Mouse (Mus musculus): ENCODE measurements at regions not wholly inside any gene's neighbourhood (a gene's known extent, or its start where the extent isn't known, plus 50 kb on each side); places are given as distances from the start of the nearest gene placed in this dataset.

DNA sequence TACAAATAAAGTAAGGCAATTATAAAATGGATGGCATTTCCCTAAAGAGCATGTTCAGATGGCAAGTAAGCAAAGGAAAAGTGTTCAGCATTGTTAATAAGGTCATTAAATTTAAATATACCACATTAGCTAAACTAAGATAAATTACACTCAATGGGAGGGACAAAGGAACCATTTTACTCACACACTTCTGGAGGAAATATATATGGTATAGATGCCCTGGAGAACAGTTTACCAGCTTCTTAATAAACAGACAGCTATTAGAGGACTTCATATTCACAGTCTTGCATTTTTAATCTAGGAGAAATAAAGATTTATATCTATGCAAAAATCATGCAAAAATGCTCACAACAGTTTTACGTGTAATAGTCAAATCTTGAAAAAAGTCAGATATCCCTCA is 183.8 kb downstream of the Dthd1 start:
- WGBS = 75% methylated on average over 1 of the region's 1 CpGs
- Histone ChIP-seq H3K27me3 (no peaks in the 10 kb centered on the region), H3K27ac (replicated peaks) (no peak overlapping the region), H3K4me1 (replicated peaks) (no peaks in the 10 kb centered on the region), H3K9me3 (no peaks in the 10 kb centered on the region), H3K9ac (no peak overlapping the region), H3K4me3 (no peak overlapping the region), H3K36me3 (no peaks in the 10 kb centered on the region), H3K4me2 (no peak overlapping the region)
- ATAC-seq (ENCODE audit: low read depth) = peak; percentile 56; the same call in 1 of the 2 replicates

DNA sequence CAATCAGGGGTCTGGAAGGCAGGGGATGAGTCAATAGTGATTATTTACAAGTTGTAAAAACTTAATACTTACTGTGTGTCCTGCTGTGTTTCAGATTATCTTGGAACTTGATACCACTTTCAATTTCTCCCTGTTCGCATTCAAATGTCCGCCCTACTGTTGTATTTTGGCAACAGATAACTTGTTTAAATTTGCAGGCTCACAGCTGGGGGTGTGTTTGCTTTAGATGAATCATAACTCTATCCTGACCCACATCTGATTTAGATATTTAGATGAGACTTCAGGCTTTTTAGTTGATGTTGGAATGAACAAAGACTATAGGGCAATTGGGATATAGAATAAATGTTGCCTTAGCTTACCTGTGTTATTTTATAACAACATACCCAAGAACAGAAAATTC is 220.8 kb downstream of the Dthd1 start:
- 86% methylated on average over 2 of the region's 2 CpGs for WGBS
- Histone ChIP-seq H3K4me2 (no peak overlapping the region), H3K4me3 (no peak overlapping the region), H3K27ac (replicated peaks) (no peak overlapping the region), H3K9me3 (no peaks in the 10 kb centered on the region), H3K4me1 (replicated peaks) (no peaks in the 10 kb centered on the region), H3K9ac (no peak overlapping the region), H3K36me3 (no peaks in the 10 kb centered on the region), H3K27me3 (no peaks in the 10 kb centered on the region)
- ATAC-seq (ENCODE audit: low read depth) = no peak

DNA sequence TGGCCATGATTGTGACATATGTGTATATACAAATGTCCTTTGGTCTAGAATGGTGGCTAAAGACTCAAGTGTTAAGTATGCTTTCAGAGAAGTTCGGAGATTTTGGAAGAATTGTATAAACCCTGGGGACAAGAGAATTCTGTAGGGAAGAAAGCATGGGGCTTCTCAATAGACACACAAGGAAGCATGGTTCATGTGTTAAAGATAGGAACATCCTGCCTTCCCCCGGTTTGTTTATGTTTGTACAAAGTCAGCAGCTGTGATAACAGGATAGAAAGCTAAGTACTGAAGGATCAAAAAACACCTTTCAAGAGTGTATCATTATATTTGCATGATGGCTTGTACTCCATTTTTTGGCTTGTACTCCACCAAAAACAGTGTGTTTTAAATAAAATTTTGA is 232.1 kb downstream of the Dthd1 start:
- no peak overlapping the region for H3K27ac ChIP-seq (replicated peaks)
- H3K36me3 ChIP-seq = no peaks in the 10 kb centered on the region
- ATAC-seq (ENCODE audit: low read depth) = no peak
- H3K9ac ChIP-seq = no peak overlapping the region
- no peaks in the 10 kb centered on the region for H3K27me3 ChIP-seq
- H3K4me2 ChIP-seq = no peak overlapping the region
- no peak overlapping the region for H3K4me3 ChIP-seq
- no peaks in the 10 kb centered on the region for H3K4me1 ChIP-seq (replicated peaks)
- H3K9me3 ChIP-seq = no peaks in the 10 kb centered on the region; the same call in 1 of the 2 replicates
- WGBS = 87% methylated on average over 2 of the region's 2 CpGs

DNA sequence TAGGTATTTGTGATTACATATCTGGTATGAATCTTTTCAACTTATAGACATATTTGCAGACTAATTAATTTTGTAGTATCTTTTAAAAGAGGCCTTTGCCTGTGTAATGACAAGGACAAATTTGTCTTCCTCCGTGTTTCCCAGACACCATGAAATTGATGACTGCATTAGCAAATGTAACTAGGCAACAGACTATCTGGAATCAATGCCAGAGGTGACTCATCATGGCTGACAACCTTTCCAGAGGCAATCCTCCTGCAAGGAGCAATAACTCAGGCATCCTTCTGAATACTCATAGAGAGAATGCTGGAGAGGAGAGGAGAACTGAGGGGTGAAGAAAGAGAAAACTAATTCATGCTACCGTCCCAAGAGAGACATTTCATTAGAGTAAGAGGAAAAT is 249.7 kb downstream of the Dthd1 start:
- no peak overlapping the region for H3K9ac ChIP-seq
- no peak for ATAC-seq (ENCODE audit: low read depth)
- WGBS = 37% methylated on average over 2 of the region's 2 CpGs

DNA sequence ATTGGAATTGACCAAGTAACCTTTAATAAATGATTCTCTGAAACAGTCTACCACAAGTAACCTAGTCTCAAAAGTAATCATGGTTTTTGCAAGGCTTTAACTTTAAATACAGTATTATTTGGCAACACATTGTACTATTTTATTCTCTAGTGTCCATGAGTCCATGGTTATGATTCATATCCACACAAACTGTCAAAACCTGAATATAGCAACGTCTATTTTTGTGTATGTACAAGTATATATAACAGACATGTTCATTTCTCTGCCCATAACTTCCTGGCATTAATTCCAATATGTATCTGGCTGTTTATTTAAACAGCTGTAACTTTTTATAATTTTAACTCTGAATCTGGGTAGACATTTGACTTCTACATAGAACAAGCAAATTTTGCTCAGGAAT is 253.2 kb downstream of the Dthd1 start:
- no peak overlapping the region for H3K4me2 ChIP-seq
- H3K4me1 ChIP-seq (replicated peaks) = no peaks in the 10 kb centered on the region
- ATAC-seq (ENCODE audit: low read depth) = no peak
- no peak overlapping the region for H3K4me3 ChIP-seq
- no peak overlapping the region for H3K27ac ChIP-seq (replicated peaks)
- no peak overlapping the region for H3K9ac ChIP-seq
- H3K27me3 ChIP-seq = no peaks in the 10 kb centered on the region
- WGBS = 39% methylated on average over 1 of the region's 1 CpGs
- H3K36me3 ChIP-seq = no peaks in the 10 kb centered on the region
- no peaks in the 10 kb centered on the region for H3K9me3 ChIP-seq

More for the DNA sequence above, 249.7 kb downstream of the Dthd1 start:
- Histone ChIP-seq H3K27ac (replicated peaks) (no peak overlapping the region), H3K36me3 (no peaks in the 10 kb centered on the region), H3K27me3 (no peaks in the 10 kb centered on the region), H3K9me3 (no peaks in the 10 kb centered on the region), H3K4me3 (no peak overlapping the region), H3K4me1 (replicated peaks) (no peaks in the 10 kb centered on the region), H3K4me2 (no peak overlapping the region)

DNA sequence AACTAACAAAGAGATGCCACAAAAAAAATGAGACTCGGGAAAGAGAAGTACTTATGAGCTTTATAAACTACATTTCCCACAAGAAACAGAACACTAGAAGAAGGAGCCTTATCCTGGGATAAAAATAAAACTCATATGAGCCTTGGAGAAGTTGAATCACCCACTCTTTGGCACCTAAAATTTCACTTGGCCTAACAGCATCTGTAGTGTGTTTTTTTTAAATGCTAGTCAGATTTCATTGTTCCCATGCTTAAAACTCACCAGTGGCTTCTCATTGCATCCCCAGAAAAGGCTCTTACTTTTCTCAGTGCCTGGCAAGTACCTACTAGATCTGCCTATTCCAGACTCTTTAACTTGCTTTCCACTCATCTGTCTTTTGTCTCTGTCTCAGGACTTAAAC is 284.5 kb downstream of the Dthd1 start:
- H3K36me3 ChIP-seq = no peaks in the 10 kb centered on the region
- no peak overlapping the region for H3K9ac ChIP-seq
- no peak overlapping the region for H3K27ac ChIP-seq (replicated peaks)
- no peak overlapping the region for H3K4me3 ChIP-seq
- no peak for ATAC-seq (ENCODE audit: low read depth)
- 67% methylated on average over 1 of the region's 1 CpGs for WGBS
- H3K27me3 ChIP-seq = no peaks in the 10 kb centered on the region
- H3K4me2 ChIP-seq = no peak overlapping the region
- H3K4me1 ChIP-seq (replicated peaks) = no peaks in the 10 kb centered on the region
- H3K9me3 ChIP-seq = no peaks in the 10 kb centered on the region

DNA sequence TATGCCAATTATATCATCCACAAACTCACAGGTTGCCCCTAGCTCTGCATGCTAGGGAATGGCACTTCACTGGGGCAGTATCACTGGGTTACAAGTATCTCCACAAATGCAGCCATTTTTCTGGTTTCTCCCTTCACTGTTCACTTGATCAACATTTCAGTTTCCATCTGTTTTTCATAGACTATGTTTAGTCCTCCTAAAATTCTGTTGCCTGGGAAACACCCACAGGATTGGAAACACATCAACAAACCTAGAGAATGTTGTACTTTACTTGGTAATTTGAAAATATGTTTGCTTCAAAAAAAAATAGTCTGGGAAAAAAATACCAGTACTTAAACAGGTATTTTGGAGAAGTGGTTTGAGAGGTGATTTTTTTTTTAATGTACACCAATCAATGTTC is 318.9 kb downstream of the Dthd1 start:
- H3K4me1 ChIP-seq (replicated peaks) = no peaks in the 10 kb centered on the region
- H3K27me3 ChIP-seq = no peaks in the 10 kb centered on the region
- no peak for ATAC-seq (ENCODE audit: low read depth)
- no peak overlapping the region for H3K4me3 ChIP-seq
- H3K9ac ChIP-seq = no peak overlapping the region
- no peaks in the 10 kb centered on the region for H3K9me3 ChIP-seq
- H3K4me2 ChIP-seq = no peak overlapping the region
- no peaks in the 10 kb centered on the region for H3K36me3 ChIP-seq
- H3K27ac ChIP-seq (replicated peaks) = no peak overlapping the region

DNA sequence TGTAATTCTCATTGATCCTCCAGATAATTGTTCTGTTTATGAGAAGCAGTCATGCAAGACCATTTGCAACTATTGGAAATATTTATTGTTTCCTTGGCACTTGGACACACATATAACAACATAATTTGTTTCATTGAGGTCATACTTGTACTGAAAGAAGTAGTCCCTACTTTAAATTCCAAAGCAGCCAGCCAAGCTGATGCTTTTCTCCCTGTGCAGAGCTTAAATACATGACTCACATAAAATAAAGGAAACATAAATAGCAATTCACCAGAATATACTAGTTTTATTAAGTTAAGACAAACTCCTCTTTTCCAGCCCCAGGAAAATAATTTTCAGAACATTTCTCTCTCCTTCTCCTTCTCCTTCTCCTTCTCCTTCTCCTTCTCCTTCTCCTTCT is 324.3 kb downstream of the Dthd1 start:
- Histone ChIP-seq H3K36me3 (no peaks in the 10 kb centered on the region), H3K9me3 (no peaks in the 10 kb centered on the region), H3K4me3 (no peak overlapping the region)

DNA sequence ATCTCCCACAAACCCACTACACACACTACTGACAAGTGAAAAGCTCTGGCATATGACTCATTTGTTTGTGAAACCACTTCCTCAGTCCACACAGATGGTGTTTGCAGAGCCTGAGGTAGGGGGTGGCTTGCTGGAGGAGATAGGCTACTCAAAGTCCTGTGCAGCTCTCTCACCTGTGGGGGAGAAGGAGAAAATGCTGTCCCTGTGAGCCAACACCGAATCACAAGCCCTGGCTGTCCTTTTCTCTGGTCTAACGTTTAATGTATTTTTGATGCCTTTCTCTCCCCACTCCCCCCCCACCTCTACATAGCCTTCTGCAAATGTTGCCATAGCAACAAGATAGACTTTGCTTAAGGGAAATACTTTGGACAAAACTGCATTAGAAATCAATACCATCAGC is 356.1 kb downstream of the Dthd1 start:
- WGBS = 49% methylated on average over 2 of the region's 2 CpGs
- H3K9me3 ChIP-seq = no peaks in the 10 kb centered on the region
- no peaks in the 10 kb centered on the region for H3K27me3 ChIP-seq
- H3K4me3 ChIP-seq = no peak overlapping the region
- H3K9ac ChIP-seq = no peak overlapping the region
- no peak overlapping the region for H3K27ac ChIP-seq (replicated peaks)
- no peaks in the 10 kb centered on the region for H3K36me3 ChIP-seq
- H3K4me1 ChIP-seq (replicated peaks) = no peaks in the 10 kb centered on the region
- ATAC-seq (ENCODE audit: low read depth) = no peak
- no peak overlapping the region for H3K4me2 ChIP-seq

More for the DNA sequence above, 324.3 kb downstream of the Dthd1 start:
- Histone ChIP-seq H3K9ac (no peak overlapping the region), H3K27ac (replicated peaks) (no peak overlapping the region), H3K27me3 (no peaks in the 10 kb centered on the region), H3K4me1 (replicated peaks) (no peaks in the 10 kb centered on the region), H3K4me2 (no peak overlapping the region)
- ATAC-seq (ENCODE audit: low read depth) = no peak

DNA sequence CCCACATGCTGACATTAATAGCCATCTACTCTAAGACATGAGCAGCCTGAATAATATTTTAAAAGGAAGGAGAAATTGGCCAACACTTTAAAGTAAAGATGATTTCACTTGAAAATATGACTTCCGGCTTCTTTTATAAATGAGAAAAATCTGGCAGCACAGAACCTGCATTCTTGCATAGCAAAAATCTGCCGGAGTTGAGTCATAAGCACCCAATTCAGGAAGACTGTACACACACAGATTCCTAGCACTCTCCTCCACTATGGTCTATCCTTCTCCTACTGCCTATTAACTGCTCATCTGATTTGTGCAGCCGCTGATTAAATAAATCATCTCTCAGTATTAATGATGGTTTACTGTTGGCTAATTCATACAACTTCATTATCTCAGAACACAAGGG is 356.9 kb downstream of the Dthd1 start:
- H3K36me3 ChIP-seq = no peaks in the 10 kb centered on the region
- WGBS = 94% methylated on average over 3 of the region's 3 CpGs
- H3K4me3 ChIP-seq = no peak overlapping the region

DNA sequence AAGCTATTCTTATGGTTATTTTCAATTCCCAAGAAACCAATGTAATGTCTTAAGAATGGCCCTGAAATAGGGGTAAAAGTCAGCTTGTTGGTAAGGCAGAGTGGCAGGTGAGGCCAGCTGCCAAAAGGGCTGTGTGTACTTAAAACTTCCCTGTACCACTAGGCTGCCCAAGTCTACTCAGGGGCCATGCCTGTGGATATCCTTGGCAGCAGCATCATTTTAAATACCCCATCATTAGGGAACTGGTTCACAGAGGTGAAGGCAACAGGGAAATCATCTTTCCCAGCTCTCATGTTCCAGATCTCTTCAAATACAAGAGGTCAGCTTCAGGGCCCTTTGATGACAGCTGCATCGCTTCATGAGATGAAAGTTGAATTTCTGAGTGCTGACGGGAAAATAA is 399.8 kb downstream of the Dthd1 start:
- no peak overlapping the region for H3K9ac ChIP-seq
- H3K4me3 ChIP-seq = no peak overlapping the region
- H3K27ac ChIP-seq (replicated peaks) = no peak overlapping the region
- H3K36me3 ChIP-seq = no peaks in the 10 kb centered on the region
- WGBS = 76% methylated on average over 2 of the region's 2 CpGs
- H3K27me3 ChIP-seq = no peaks in the 10 kb centered on the region
- no peaks in the 10 kb centered on the region for H3K9me3 ChIP-seq
- H3K4me1 ChIP-seq (replicated peaks) = no peaks in the 10 kb centered on the region
- H3K4me2 ChIP-seq = no peak overlapping the region
- ATAC-seq (ENCODE audit: low read depth) = no peak

More for the DNA sequence above, 356.9 kb downstream of the Dthd1 start:
- no peak overlapping the region for H3K4me2 ChIP-seq
- no peaks in the 10 kb centered on the region for H3K9me3 ChIP-seq
- H3K27ac ChIP-seq (replicated peaks) = no peak overlapping the region
- H3K4me1 ChIP-seq (replicated peaks) = no peaks in the 10 kb centered on the region
- H3K27me3 ChIP-seq = no peaks in the 10 kb centered on the region
- no peak overlapping the region for H3K9ac ChIP-seq
- ATAC-seq (ENCODE audit: low read depth) = no peak

DNA sequence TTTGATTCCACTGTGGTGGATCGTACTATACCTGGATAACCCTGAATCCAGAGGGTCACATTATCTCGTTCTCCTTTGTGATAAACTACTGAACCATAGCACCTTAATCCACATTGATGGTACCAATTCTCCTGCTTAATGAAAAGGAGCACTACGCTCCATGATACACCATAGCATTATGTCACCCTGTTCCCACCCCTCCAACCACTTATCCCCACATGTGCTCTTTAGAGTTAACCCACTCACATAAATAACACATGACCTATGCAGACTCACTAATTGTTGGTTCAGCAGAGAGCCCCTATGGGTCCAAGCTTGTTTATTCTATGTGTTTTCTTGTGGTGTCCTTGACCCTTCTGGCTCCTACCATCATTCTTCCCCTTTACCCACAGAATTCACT is 405.8 kb downstream of the Dthd1 start:
- WGBS = 75% methylated on average over 3 of the region's 3 CpGs
- ATAC-seq (ENCODE audit: low read depth) = no peak

DNA sequence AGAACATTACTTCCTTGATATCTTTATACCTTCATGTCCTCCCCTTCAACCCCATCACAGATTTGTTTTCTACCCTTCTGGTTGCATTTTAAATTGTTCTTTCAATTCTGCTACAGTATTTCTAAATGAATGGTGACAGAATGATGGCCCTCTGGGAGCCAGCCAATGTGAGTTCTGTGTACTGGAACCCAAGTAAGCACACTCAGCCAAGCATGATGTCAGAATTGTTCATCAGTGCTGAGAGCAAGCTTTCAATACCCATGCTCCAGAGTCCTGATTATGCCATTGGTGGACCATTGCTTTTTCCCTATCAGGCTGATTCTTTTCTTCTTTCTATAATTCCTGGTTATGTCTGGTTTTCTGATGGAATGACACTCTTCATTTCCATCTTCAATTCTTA is 386.3 kb upstream of the Nwd2 start:
- H3K4me1 ChIP-seq (replicated peaks) = no peaks in the 10 kb centered on the region
- no peak overlapping the region for H3K9ac ChIP-seq
- H3K27ac ChIP-seq (replicated peaks) = no peak overlapping the region
- H3K9me3 ChIP-seq = no peaks in the 10 kb centered on the region
- H3K4me3 ChIP-seq = no peak overlapping the region
- no peak overlapping the region for H3K4me2 ChIP-seq
- no peaks in the 10 kb centered on the region for H3K36me3 ChIP-seq
- H3K27me3 ChIP-seq = no peaks in the 10 kb centered on the region
- ATAC-seq (ENCODE audit: low read depth) = no peak

More for the DNA sequence above, 405.8 kb downstream of the Dthd1 start:
- H3K4me1 ChIP-seq (replicated peaks) = no peaks in the 10 kb centered on the region
- no peak overlapping the region for H3K27ac ChIP-seq (replicated peaks)
- H3K27me3 ChIP-seq = no peaks in the 10 kb centered on the region
- no peak overlapping the region for H3K4me2 ChIP-seq
- H3K36me3 ChIP-seq = no peaks in the 10 kb centered on the region
- no peak overlapping the region for H3K4me3 ChIP-seq
- no peak overlapping the region for H3K9ac ChIP-seq
- H3K9me3 ChIP-seq = no peaks in the 10 kb centered on the region
